Mouse (Mus musculus) pancreas, adult 10 weeks (tissue): ENCODE measurements around the gene Dync2li1. TPM values are rescaled to one million over a fixed set of nuclear protein-coding genes. Genes with fewer than 3 reads are reported as not detected.

Experiments used
- polyA plus RNA-seq: library from polyadenylated mRNA; stranded (reverse); fragments of 350-450 nt; fragmentation: Illumina TruSeq; extraction: RNeasy Lipid Tissue Mini Kit (QIAGEN cat#74804); gene quantifications from one replicate; pipeline ENCODE4 v1.2.3, GENCODE M21; 2015; ENCODE audit warnings: low read depth, low replicate concordance; ENCODE audit not compliant: insufficient read depth

Dync2li1 gene
- 3.5 TPM for polyA plus RNA-seq

DNA sequence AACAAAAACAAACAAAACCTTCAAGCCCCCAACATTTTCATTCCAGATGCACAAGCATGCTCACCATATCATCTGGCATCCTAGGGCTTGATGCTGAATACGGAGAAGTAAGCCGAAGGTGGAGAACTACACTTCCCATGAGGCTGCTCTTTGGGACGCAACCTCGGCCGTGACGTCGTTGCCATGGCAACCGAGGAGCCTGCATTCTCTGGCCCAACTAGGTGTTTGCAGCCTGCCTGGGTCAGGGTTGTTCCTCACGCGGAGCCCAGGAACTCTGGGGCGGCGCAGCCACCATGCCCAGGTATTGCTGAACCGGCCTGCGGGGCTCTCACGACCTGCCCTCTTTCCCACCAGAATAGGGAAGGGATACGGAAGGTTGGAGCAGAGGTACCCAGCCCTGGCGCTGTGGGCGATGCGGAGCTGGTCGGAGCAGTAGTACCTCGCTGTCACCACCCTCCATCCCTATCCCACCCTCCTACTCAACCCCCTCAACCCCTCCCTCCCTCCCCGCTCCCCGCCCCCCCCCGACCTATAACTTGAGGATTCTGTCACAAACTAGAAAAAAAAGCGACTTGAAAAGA, at the start of gene Dync2li1:
Gene Dync2li1 (plus strand): TSS at position 221 of the 581 bp plus-strand sequence.

DNA sequence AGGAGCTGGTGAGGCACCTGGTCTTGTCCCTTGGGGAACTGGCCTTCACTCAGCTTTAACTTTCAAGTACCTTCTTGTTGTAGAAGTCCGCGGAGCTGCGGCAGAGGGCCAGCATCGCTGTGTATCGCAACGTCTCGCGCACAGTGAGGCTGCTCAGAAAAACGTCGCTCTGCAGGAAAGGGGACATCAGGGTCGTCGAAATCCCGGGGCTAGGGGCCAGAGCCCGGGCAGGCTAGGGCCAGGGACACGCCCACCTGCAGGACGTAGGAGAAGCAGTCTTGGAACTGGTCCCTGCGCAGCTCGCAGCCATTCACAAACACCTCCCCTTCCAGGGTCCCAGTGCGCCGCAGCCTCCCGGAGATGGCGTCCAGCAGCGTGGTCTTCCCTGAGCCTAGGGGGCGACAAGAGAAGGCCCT, 49.7 kb downstream of the Dync2li1 start, which contains the start of gene Abcg8:
Gene Abcg8 (plus strand): TSS at position 352 of the 416 bp plus-strand sequence.

DNA sequence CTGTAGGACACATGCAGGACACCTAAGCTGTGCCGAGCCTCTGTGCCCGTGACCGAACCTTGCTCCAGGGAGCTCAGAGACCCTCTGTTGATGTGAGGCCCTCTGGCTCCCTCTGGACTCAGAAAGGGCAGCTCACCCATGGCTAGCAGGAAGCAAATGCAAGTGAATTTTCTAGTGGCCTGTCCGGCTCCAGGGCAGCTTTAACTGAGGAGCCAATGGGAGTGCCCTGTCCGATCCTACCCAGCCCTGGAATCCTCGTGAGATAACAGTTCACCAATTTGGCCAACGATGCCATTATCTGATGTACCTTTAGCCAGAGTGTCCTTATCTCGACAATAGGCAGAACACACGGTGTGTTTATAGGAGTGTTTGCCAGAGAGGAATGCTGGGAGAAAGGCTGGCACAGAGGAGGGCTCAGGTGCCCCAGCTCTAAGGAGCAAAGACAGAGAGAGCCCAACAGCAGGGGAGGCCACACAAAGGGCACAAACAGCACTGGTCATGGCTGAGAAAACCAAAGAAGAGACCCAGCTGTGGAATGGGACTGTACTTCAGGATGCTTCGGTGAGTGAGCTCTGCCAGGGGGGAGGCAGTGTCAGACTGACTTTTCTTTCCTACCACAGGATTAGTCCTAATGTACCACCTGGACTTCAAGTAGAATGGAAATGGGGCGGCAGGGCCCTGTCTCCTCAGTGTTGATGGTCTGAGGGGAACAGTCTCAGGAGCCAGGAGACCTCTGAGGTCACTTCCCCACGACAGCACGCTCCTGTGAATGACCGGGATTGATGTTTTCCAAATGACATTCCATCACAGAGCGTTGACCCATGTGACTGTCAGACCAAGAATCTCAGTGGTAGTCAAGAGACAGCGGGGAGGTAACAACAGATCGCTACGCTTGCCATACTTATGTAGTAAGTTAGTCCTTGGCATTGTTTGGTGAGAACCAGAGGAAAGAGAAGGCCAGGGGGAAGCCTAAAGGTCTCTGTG, 56.7 kb downstream of the Dync2li1 start, which contains the start of gene Abcg5:
Gene Abcg5 (minus strand): TSS at position 278 of the 984 bp plus-strand sequence.

Other genes starting within 250 kb of the Dync2li1 start
- gene Thada, start 160.3 kb upstream of the Dync2li1 start, polyA plus RNA-seq: 5.0 TPM
- 2.0 TPM for gene Plekhh2, start 114.6 kb upstream of the Dync2li1 start, polyA plus RNA-seq
- gene Abcg8, start 49.8 kb downstream of the Dync2li1 start, polyA plus RNA-seq: 1.1 TPM
- 1.8 TPM for gene Abcg5, start 56.5 kb downstream of the Dync2li1 start, polyA plus RNA-seq
- gene Lrpprc, start 164.3 kb downstream of the Dync2li1 start, polyA plus RNA-seq: 6.3 TPM